Comparison of ENCODE assay signal across 12 mouse cellular contexts in the genomic region with DNA sequence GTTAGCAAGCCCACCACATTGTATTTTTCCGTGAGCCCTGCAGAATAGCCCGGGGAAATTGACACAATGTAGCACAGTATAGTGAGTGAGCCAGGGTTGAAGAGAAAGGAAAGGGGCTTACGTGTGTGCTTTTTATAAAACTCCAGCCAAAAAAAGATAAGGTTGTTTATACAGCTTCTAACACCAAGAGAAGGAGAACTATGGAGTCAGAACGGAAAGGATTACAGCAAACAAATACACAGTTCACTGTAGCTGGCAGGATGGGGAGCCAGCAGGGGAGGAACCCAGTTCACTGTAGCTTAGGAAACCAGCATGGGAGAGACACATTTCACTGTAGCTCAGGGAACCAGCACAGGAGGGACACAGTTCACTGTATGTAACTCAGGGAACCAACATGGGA.
DNase-seq lines count a peak whose midpoint lies in the region; ATAC-seq lines count a peak whose summit lies in the region.
"Had no signal": no experiment of that assay in that cellular context is flagged by ENCODE, and none has a peak within 500 bp of the region (broad histone marks: within the 10 kb centered on the region; RNA-seq: fewer than 3 reads in every experiment).

No protein-coding gene starts in this region.

- no peak overlapping the region for H3K4me3 ChIP-seq in limb, embryonic 12.5 days (replicated peaks)
- H3K4me3 ChIP-seq in limb, embryonic 10.5 days, result no peak overlapping the region
- no peak overlapping the region for H3K4me3 ChIP-seq in brown adipose tissue, adult 24 weeks (ENCODE audit: insufficient read depth, low read depth, low read length)
- H3K4me3 ChIP-seq in heart, embryonic 13.5 days, result no peak overlapping the region
- H3K4me3 ChIP-seq: neural tube, embryonic 15.5 days had no signal

- no peak for ATAC-seq in limb, embryonic 12.5 days (ENCODE audit: insufficient number of reproducible peaks, insufficient read depth, low FRiP score, low TSS enrichment, low read depth)
- ATAC-seq in heart, embryonic 13.5 days (ENCODE audit: extremely low read depth, insufficient number of reproducible peaks, low FRiP score, low TSS enrichment), result peak; percentile 11; the same call in 1 of the 2 replicates

- no peak overlapping the region for H3K9ac ChIP-seq in limb, embryonic 12.5 days (replicated peaks)
- no peak overlapping the region for H3K9ac ChIP-seq in heart, embryonic 13.5 days
- H3K9ac ChIP-seq: liver, embryonic 14.5 days; neural tube, embryonic 15.5 days had no signal

- H3K4me1 ChIP-seq in limb, embryonic 12.5 days (replicated peaks), result peaks cover 17% of the 10 kb centered on the region
- peaks cover 15% of the 10 kb centered on the region for H3K4me1 ChIP-seq in limb, embryonic 10.5 days
- H3K4me1 ChIP-seq in brown adipose tissue, adult 24 weeks (ENCODE audit: control insufficient read depth, insufficient read depth, insufficient read length, low read length), result no peaks in the 10 kb centered on the region
- peaks cover 38% of the 10 kb centered on the region for H3K4me1 ChIP-seq in heart, embryonic 13.5 days

- no peaks in the 10 kb centered on the region for H3K9me3 ChIP-seq in limb, embryonic 12.5 days
- H3K9me3 ChIP-seq in limb, embryonic 10.5 days (replicated peaks), result no peaks in the 10 kb centered on the region
- 0 out of 2 replicates have a peak, but pooled peaks cover 6% of the 10 kb centered on the region for H3K9me3 ChIP-seq in heart, embryonic 13.5 days
- H3K9me3 ChIP-seq: neural tube, embryonic 15.5 days had no signal

- no peaks in the 10 kb centered on the region for H3K27me3 ChIP-seq in limb, embryonic 12.5 days
- no peaks in the 10 kb centered on the region for H3K27me3 ChIP-seq in limb, embryonic 10.5 days (ENCODE audit: low read depth, poor library complexity, severe bottlenecking)
- H3K27me3 ChIP-seq in heart, embryonic 13.5 days (replicated peaks), result no peaks in the 10 kb centered on the region
- H3K27me3 ChIP-seq: neural tube, embryonic 15.5 days had no signal

- no peak for DNase-seq in limb, embryonic 10.5 days (ENCODE audit: low spot score)
- peak; percentile 35 for DNase-seq in lung, postnatal 14 days
- no peak for DNase-seq in embryo, embryonic 9.5 days (ENCODE audit: extremely low spot score)
- DNase-seq in kidney, postnatal 10 days, result no peak
- DNase-seq in adrenal gland, postnatal 4 days (ENCODE audit: low spot score in 2 of 2), result no peak
- DNase-seq: adrenal gland, adult 8-10 months; cerebellum, postnatal 25 days had no signal

- WGBS in limb, embryonic 12.5 days, result 77% methylated on average over 4 of the region's 4 CpGs
- WGBS in limb, embryonic 10.5 days, result 82% methylated on average over 4 of the region's 4 CpGs
- 39% methylated on average over 4 of the region's 4 CpGs for WGBS in heart, embryonic 13.5 days

- H3K27ac ChIP-seq in limb, embryonic 12.5 days, result peak overlapping the region; percentile 62
- no peak overlapping the region for H3K27ac ChIP-seq in limb, embryonic 10.5 days
- H3K27ac ChIP-seq in brown adipose tissue, adult 24 weeks (replicated peaks; ENCODE audit: low read depth, low read length), result peak overlapping the region; percentile 79
- H3K27ac ChIP-seq in heart, embryonic 13.5 days (replicated peaks), result peak overlapping the region; percentile 76
- H3K27ac ChIP-seq: liver, embryonic 14.5 days; neural tube, embryonic 15.5 days had no signal

- no peaks in the 10 kb centered on the region for H3K36me3 ChIP-seq in limb, embryonic 12.5 days
- H3K36me3 ChIP-seq in limb, embryonic 10.5 days, result no peaks in the 10 kb centered on the region
- no peaks in the 10 kb centered on the region for H3K36me3 ChIP-seq in heart, embryonic 13.5 days
- H3K36me3 ChIP-seq: neural tube, embryonic 15.5 days had no signal

- H3K4me2 ChIP-seq in limb, embryonic 12.5 days, result no peak overlapping the region
- H3K4me2 ChIP-seq in heart, embryonic 13.5 days, result no peak overlapping the region
- H3K4me2 ChIP-seq: neural tube, embryonic 15.5 days had no signal
